Mouse (Mus musculus): ENCODE data around the gene Tnpo3. TPM values are rescaled to one million over a fixed set of nuclear protein-coding genes. Genes with fewer than 3 reads are reported as not detected.

Tnpo3 gene
- total RNA-seq, 1 experiment from 2014 or later: 96.2 TPM

DNA sequence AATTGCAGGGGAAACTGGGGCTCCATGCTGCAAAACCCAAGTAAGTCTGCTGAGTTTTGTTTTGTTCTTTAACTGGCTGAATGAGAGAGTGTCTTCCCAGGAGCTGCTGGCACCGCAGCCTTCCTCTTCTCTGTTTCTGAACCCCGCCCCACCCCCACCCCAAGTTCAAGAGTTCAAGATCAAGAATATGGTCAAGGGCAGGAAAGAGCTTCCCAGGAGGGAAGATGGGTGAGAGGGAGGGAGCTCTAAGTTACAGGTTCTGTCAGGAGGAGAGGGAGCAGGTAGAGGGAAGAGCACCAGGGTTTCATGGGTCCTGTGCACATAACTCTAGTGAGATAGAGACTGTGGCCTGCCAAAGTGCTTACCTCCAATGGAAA lies 80.3 kb downstream of the Tnpo3 start:
- ATAC-seq (replicated peaks; ENCODE audit: low read depth, poor library complexity, severe bottlenecking): peak; percentile 45

DNA sequence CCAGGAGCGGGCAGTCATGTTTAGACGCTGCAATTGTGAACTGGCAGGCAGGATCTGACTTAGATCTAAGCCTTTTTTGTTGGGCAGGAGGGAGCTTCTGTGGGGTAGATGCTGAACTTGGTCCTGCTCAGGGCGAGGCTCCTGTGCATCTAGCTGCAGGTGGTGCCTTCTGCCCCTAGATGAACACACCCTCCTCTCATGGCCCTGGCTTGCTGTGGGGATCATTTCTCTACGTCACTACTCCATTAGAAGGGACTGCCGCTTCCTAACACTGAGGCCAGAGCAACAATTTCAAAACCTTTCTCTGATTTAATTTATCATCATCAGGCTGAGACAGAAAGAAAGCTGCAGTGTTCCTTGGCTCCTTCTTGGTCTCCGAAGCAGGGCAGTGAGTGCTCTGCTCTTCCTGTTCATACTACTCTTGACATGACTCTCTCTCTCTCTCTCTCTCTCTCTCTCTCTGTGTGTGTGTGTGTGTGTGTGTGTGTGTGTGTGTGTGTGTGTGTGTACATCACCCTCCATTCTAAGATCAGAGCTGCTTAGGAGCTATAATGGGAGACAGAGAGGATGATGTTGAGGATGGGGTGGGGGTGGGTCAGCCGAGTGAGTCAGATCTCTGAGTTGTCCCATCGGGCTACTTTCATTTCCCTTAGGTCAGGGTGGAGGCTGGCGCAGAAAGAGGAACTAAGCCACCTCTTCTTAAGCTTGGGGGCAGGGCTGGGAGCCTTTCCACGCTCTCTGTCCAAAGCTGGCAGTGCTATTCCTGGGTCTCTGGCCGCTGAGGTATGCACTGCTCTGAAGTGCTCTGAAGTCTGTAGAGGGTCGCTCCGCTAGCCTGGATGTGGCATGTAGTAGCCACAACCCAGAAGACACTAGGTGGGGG lies 80.9 kb downstream of the Tnpo3 start:
- peak; percentile 75 for ATAC-seq (replicated peaks; ENCODE audit: low read depth, poor library complexity, severe bottlenecking)

DNA sequence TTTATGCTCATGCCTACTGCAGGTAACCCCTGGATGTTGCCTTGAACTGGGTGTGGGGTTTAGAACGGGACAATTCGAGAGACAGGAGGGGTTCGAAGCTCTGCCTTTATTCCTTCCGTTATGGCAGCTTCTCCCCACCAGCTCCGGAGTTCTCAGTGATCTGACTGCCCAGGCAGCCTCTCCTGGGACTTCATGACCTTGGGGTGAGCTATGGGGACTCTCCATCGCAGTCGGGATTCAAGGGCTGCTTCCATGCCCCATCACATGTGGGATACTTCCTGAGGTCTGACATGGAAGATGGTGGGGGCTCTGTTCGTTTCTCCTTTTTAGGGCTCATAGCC lies 81.6 kb downstream of the Tnpo3 start:
- ATAC-seq (replicated peaks; ENCODE audit: low read depth, poor library complexity, severe bottlenecking): no peak

DNA sequence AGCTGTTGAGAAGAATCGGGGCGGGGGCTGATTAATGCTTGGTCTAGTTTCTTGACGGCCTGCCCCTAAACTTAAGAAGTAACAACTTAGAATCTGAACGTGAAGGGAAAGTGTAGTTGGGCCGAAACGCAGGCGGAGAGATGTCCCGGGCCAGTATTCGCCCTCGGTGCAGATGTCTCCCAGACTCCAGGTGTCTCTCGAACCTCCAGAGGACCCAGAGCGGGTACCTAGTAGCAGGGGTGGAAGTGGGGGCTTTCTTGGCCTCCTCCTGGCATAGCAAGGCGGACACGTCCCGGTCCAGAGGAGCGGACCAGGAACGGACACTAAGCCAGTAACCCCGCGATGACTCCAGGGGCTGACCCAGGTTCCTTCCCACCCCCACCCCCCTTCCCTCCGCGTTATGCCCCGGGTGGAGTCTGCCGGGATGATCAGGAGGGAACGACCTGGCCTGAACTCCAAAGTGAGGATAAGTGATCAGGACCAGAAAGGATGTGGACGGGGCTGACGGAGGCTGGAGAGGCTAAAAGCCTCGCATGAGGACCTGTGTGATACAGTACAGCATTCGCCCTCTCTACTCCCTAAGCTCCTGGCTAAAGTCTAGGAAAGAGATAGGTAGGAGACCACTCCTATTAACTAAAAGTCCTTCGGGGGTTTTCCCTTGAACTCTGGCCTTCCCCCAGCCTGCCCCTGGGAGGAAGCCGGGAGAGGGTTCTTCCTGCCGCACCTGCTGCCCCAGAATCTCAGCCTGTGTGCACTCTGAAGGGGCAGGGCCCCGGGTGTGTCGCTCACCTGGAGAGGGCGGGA lies 82.1 kb downstream of the Tnpo3 start:
- ATAC-seq (replicated peaks; ENCODE audit: low read depth, poor library complexity, severe bottlenecking): no peak

GRCm38 (mm10) chr6:29526281-29527251 lies 83.1 kb downstream of the Tnpo3 start, which contains the start of gene Irf5:
Gene Irf5, plus strand, starts transcription at chr6:29526625.
- no peak for ATAC-seq (replicated peaks; ENCODE audit: low read depth, poor library complexity, severe bottlenecking)

GRCm38 (mm10) chr6:29525256-29525655 lies 84.4 kb downstream of the Tnpo3 start:
- ATAC-seq (replicated peaks; ENCODE audit: low read depth, poor library complexity, severe bottlenecking): no peak

DNA sequence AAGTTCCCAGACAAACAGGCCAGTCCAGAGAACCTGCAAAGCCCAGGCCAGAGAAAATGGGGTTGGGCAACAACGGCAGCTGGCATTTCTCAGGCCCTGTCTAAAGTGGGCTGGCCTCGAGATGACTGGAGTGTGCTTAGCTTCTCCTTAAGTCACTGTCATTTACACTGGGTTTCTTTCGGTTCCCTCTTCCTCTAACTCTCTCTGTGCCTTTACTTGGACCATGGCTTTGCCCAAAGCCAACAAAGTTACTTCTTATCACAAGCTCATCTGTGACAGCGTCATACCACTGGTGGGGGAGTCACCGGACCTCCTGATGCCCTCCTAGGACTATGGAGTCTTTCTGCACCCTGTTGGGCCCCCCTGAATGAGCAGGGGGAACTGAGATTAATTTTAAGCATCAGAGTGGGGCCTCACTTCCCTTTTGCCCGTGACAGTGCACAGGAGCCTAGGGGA lies 85.6 kb downstream of the Tnpo3 start:
- peak; percentile 68 for ATAC-seq (replicated peaks; ENCODE audit: low read depth, poor library complexity, severe bottlenecking)

- no peak for ATAC-seq (replicated peaks; ENCODE audit: low read depth, poor library complexity, severe bottlenecking)
Observed at GRCm38 (mm10) chr6:29523301-29524033, 86.2 kb downstream of the Tnpo3 start.

GRCm38 (mm10) chr6:29522626-29523300 lies 86.9 kb downstream of the Tnpo3 start:
- no peak for ATAC-seq (replicated peaks; ENCODE audit: low read depth, poor library complexity, severe bottlenecking)

- peak; percentile 96 for ATAC-seq (replicated peaks; ENCODE audit: low read depth, poor library complexity, severe bottlenecking)
Observed at GRCm38 (mm10) chr6:29517139-29517538, 92.5 kb downstream of the Tnpo3 start.

DNA sequence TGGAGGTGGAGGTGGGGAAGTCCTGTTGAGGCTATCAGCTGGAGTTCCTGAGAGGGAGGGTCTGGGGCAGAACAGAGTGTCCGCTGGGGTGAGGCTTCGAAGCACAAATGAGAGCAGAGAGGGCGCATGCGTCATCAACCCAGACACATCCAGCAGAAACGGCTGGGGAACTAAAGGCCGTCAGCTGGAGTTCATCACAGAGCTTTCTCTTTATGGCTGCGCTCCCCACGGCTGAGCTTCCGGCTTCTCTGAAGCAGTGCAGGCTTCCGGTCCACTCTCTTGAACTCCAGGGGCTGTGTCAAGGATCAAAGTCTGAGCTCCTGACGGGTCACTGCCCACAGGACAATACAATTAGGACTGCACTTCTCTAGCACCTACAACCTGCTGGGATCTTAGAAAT lies 96.4 kb downstream of the Tnpo3 start:
- ATAC-seq (replicated peaks; ENCODE audit: low read depth, poor library complexity, severe bottlenecking): peak; percentile 80

- no peak for ATAC-seq (replicated peaks; ENCODE audit: low read depth, poor library complexity, severe bottlenecking)
Observed at GRCm38 (mm10) chr6:29509086-29509485, 100.6 kb downstream of the Tnpo3 start.

GRCm38 (mm10) chr6:29507447-29508309 lies 102.0 kb downstream of the Tnpo3 start, which contains the start of gene Kcp:
Gene Kcp, minus strand, starts transcription at chr6:29507952.
- ATAC-seq (replicated peaks; ENCODE audit: low read depth, poor library complexity, severe bottlenecking): peak; percentile 53

DNA sequence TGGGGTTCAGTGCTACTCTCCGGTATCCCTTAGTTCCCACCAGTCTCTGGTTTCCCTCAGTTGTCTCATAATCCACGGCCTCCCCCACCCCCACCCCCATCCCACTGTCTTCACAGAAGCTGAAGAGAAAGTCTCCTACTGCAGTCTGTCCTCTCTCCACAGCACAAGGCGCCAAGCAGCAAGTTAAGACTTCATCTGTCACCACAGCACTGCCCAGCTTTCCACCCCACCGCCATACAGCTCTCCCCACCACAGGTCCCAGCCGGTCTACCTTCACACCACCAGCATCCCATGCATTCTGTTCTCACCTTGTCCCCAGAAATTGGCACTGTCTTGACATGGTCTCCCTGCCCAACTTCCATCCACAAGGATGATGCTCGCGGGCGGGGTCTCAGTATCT lies 102.9 kb downstream of the Tnpo3 start:
- no peak for ATAC-seq (replicated peaks; ENCODE audit: low read depth, poor library complexity, severe bottlenecking)

DNA sequence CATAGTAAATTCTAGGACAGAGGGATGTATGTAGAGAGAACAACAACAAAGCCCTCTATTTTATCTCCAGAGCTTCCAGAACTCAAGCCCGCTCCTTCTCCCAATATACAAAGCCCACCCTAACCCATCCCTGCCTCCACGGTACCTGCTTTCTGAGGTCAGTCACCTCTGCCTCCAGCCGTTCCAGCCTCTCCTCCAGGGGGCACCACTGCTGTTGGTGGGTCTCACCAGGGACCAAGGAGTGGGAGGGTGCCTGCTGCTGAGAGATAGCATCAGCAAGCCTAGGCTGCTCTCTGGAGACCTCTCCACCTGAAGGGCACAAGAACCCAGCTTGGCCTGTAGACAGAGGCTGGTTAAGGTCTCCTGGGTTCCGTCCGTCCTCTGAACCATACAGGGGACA lies 104.2 kb downstream of the Tnpo3 start:
- no peak for ATAC-seq (replicated peaks; ENCODE audit: low read depth, poor library complexity, severe bottlenecking)

DNA sequence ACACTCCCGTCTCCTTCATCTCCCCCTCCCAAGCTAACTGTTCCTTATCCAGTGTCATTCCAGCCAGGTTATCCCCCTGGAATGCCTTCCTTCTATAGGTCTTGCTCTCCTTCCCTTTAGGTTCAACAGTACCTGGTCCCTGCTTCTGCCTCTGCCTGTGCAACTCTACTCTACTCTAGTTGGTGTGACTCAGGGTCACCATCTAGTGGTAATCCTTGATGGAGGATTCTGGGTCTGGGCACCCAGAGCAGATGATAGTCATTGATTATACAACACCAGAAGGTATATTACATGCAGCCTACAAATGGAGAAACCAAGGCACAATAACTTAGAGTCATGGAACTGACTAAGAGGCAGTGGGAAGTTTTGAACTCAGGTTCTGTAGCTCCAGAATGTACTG lies 108.1 kb downstream of the Tnpo3 start:
- ATAC-seq (replicated peaks; ENCODE audit: low read depth, poor library complexity, severe bottlenecking): 0 out of 2 replicates have a peak, but pooled peaks have one; percentile 26

GRCm38 (mm10) chr6:29500810-29501209 lies 108.9 kb downstream of the Tnpo3 start:
- no peak for ATAC-seq (replicated peaks; ENCODE audit: low read depth, poor library complexity, severe bottlenecking)

GRCm38 (mm10) chr6:29500177-29500576 lies 109.5 kb downstream of the Tnpo3 start:
- no peak for ATAC-seq (replicated peaks; ENCODE audit: low read depth, poor library complexity, severe bottlenecking)
